Mouse (Mus musculus) ovary, postnatal 36 days (tissue): ENCODE results near the gene Ahcy.
"Not testable (repeated sequence)": the region's sequence is repeated elsewhere in the genome, so short reads cannot be mapped to it uniquely, and the experiment has no call there.

Experiments
- DNase-seq: peaks from one replicate; pipeline ENCODE4 v3.0.0; 2022; ENCODE audit warnings: low spot score, mixed read lengths

Ahcy gene

GRCm38 (mm10) chr2:155018762-155019641 is 55.3 kb downstream of the Ahcy start:
- DNase-seq: peak; percentile 75

DNA sequence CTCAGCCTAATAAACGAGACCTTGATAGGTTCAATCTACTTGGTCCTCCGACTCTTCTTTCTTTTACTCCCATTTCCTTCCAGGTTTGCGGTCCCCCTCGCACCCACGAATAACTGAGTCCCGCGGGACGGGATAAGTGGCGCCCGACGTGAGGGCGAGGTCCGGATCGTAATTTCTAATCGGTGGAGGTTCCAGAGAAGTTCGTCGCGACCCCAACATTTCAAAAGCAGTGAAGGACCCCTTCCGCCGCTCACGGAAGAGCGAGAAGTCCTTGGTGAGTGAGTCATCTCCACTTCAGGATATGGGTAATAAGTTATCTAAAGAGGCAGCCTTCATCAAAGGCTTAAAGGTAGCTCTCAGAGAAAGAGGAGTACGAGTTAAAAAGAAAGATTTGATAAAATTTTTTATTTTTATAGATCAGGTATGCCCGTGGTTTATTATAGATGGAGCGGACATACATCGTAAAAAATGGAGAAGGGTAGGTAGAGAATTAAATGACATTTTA is 56.0 kb downstream of the Ahcy start, which contains the start of gene Gm14226:
TSS of gene Gm14226 (plus strand) at position 16 of the 505 bp plus-strand sequence.
- not testable (repeated sequence) for DNase-seq

- DNase-seq: not testable (repeated sequence)
Observed at GRCm38 (mm10) chr2:155016751-155017150, 57.5 kb downstream of the Ahcy start.

- no peak for DNase-seq
Observed at GRCm38 (mm10) chr2:155012991-155013390, 61.3 kb downstream of the Ahcy start.

GRCm38 (mm10) chr2:155011086-155011656 is 63.1 kb downstream of the Ahcy start:
- DNase-seq: no peak
